Mouse (Mus musculus) skeletal muscle tissue, adult 2 months (tissue): Measurements from ENCODE around the gene B3galt4.
"Not testable (repeated sequence)": the region's sequence is repeated elsewhere in the genome, so short reads cannot be mapped to it uniquely, and the experiment has no call there.

Experiments used
- DNase-seq: peaks from one replicate; pipeline ENCODE4 v3.0.0-alpha.2; 2012; ENCODE audit warnings: low read depth, low spot score

The B3galt4 gene

GRCm38 (mm10) chr17:33951021-33951946, at the start of gene B3galt4:
Gene B3galt4 (minus strand): TSS chr17:33951488.
- peak; percentile 60 for DNase-seq

- DNase-seq, result not testable (repeated sequence)
Observed at GRCm38 (mm10) chr17:34000796-34001195, 49.5 kb upstream of the B3galt4 start.

GRCm38 (mm10) chr17:34000150-34000537, 48.9 kb upstream of the B3galt4 start, which contains the start of gene H2-K1:
Gene H2-K1 (minus strand): TSS chr17:34000347.
- peak; percentile 94 for DNase-seq

GRCm38 (mm10) chr17:33999341-34000149, 48.3 kb upstream of the B3galt4 start:
- DNase-seq, result no peak

GRCm38 (mm10) chr17:33998697-33999096, 47.4 kb upstream of the B3galt4 start:
- not testable (repeated sequence) for DNase-seq

- not testable (repeated sequence) for DNase-seq
Observed at GRCm38 (mm10) chr17:33997025-33997424, 45.7 kb upstream of the B3galt4 start.

GRCm38 (mm10) chr17:33995651-33996050, 44.4 kb upstream of the B3galt4 start:
- no peak for DNase-seq

- DNase-seq, result no peak
Observed at GRCm38 (mm10) chr17:33994959-33995358, 43.7 kb upstream of the B3galt4 start.

- DNase-seq, result no peak
Observed at GRCm38 (mm10) chr17:33991788-33992664, 40.7 kb upstream of the B3galt4 start.

- DNase-seq, result not testable (repeated sequence)
Observed at GRCm38 (mm10) chr17:33982136-33982535, 30.8 kb upstream of the B3galt4 start.

GRCm38 (mm10) chr17:33981192-33981909, 30.1 kb upstream of the B3galt4 start:
- peak; percentile 96 for DNase-seq

GRCm38 (mm10) chr17:33980181-33981035, 29.1 kb upstream of the B3galt4 start:
- DNase-seq, result no peak

- DNase-seq, result no peak
Observed at GRCm38 (mm10) chr17:33979512-33980050, 28.3 kb upstream of the B3galt4 start.

GRCm38 (mm10) chr17:33978631-33979031, 27.3 kb upstream of the B3galt4 start:
- DNase-seq, result peak; percentile 96

GRCm38 (mm10) chr17:33977861-33978557, 26.7 kb upstream of the B3galt4 start:
- no peak for DNase-seq

GRCm38 (mm10) chr17:33973572-33973971, 22.3 kb upstream of the B3galt4 start:
- no peak for DNase-seq

GRCm38 (mm10) chr17:33972691-33973090, 21.4 kb upstream of the B3galt4 start:
- no peak for DNase-seq

- no peak for DNase-seq
Observed at GRCm38 (mm10) chr17:33969394-33969793, 18.1 kb upstream of the B3galt4 start.

- DNase-seq, result no peak
Observed at GRCm38 (mm10) chr17:33968927-33969326, 17.6 kb upstream of the B3galt4 start.
